Mouse (Mus musculus) spleen, adult 10 weeks (tissue): ENCODE data around the gene Reg3g. TPM values are rescaled to one million over a fixed set of nuclear protein-coding genes. Genes with fewer than 3 reads are reported as not detected.

Source experiments
- polyA plus RNA-seq: library from polyadenylated mRNA; stranded (reverse); fragments of 350-450 nt; fragmentation: Illumina TruSeq; extraction: RNeasy Lipid Tissue Mini Kit (QIAGEN cat#74804); gene quantifications from one replicate; pipeline ENCODE4 v1.2.3, GENCODE M21; 2015; ENCODE audit warnings: low replicate concordance; ENCODE audit not compliant: insufficient read depth

Reg3g gene
- polyA plus RNA-seq, result not detected

GRCm38 (mm10) chr6:78468772-78469171, at the start of gene Reg3g:
Gene Reg3g (minus strand): TSS chr6:78468872.

GRCm38 (mm10) chr6:78422411-78422810, 46.3 kb downstream of the Reg3g start, which contains the start of gene Reg1:
Gene Reg1 (plus strand): TSS chr6:78422711.

Other genes starting within 250 kb of the Reg3g start
- gene Reg3b, start 98.2 kb downstream of the Reg3g start, polyA plus RNA-seq, result not detected
- 0.35 TPM for gene Reg3d, start 90.0 kb downstream of the Reg3g start, polyA plus RNA-seq
- gene Reg3a, start 88.2 kb downstream of the Reg3g start, polyA plus RNA-seq, result not detected
- gene Reg2, start 73.2 kb downstream of the Reg3g start, polyA plus RNA-seq, result not detected
- gene Reg1, start 46.2 kb downstream of the Reg3g start, polyA plus RNA-seq, result 3.4 TPM